Mouse (Mus musculus): Measurements from ENCODE around the gene Itsn1.

DNA sequence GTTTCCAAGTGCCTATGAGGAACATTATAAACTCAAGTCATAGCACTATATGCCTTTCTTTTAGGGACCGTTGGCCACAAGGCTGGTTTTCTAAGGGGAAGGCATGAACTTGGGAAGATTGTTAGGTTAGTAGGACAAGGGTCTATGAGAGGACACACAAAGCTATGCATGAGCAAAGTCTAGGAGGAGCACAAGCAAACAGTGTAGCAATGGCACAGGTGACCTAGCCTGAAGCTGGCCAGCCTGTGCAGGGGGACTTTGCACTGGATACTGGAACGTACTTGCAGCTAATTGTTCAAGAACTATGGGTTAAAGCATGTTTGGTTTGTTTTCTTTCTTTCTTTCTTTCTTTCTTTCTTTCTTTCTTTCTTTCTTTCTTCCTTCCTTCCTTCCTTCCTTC, 66.0 kb downstream of the Itsn1 start:
- TF ChIP-seq POLR2A (IDR thresholded peaks at IDR 0.05; ENCODE audit: borderline replicate concordance, extremely low read depth, insufficient read depth, insufficient read length, poor library complexity, severe bottlenecking) (no peak), CTCF (IDR thresholded peaks at IDR 0.05; ENCODE audit: borderline replicate concordance, extremely low read depth, insufficient read depth, insufficient read length) (no peak)

Data from brain, embryonic 14.5 days (tissue).